Mouse (Mus musculus): Measurements from ENCODE around the gene Cd164l2. TPM values are rescaled to one million over a fixed set of nuclear protein-coding genes. Genes with fewer than 3 reads are reported as not detected.
A peak's percentile ranks its signal among the peaks of the same experiment; 100 is the strongest.

Cd164l2 gene
- total RNA-seq, 2 experiments from 2014 or later = not detected

DNA sequence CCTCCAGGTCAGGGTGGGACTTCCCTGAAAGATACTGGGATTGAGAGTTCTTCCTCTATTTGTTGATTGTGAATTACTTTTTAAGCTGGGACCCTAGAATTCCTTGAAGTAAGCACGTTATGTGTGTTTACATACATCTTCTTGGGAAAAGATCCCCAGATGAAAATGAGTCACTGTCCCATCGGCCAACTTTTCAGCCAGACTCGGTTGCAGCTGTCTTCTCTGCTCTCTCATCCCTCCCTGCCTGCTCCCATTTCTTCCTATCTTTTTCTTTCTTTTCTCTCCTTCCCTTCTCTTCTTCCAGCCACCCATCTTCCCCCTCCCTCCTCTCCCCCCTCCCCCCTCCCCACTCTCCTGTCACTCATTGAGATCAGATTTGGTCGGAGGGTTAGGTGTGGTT lies 16.9 kb upstream of the Cd164l2 start:
- no peak for DNase-seq

DNA sequence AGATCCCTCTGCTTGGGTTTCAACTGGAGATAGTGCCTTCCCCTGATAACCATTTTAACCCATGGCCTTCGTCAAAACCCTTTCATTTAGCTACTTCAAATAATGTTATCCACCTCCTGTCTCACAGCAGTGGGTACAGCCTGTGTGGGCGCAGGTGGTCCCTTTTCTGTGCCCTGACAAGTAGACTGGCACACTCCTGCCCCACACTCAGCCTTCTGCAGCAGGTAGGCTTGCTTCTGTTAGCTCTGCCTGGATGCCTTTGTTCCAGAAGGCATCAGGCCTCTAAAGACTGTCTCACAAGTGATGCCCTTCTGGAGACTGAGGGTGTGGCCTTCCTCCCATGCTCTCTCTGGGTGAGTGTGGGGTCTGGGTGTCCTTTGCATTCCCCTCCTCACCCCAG lies 15.8 kb upstream of the Cd164l2 start:
- no peak for DNase-seq

- DNase-seq = no peak
Measured at GRCm38 (mm10) chr4:133196852-133197251, 15.1 kb upstream of the Cd164l2 start.

DNA sequence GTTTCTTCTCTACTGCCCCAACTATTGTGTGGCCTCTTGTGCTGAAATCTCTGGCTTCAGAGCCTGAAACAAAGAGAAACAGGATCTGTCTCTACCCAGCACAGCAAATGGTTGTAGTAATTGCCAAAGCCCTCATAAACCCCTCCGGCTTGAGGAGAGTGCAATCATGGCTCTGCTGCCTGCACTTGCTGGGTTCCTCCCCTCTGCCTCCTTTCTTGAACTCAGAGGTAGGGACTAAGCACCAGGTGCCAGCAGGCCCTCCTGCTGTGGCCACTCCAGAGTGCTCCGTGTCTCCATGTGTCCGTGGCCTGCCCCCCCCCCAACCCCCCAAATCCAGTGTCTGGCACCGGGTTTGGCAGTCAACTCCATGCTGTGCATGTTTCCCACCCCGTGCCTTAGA lies 14.6 kb upstream of the Cd164l2 start:
- no peak for DNase-seq

DNA sequence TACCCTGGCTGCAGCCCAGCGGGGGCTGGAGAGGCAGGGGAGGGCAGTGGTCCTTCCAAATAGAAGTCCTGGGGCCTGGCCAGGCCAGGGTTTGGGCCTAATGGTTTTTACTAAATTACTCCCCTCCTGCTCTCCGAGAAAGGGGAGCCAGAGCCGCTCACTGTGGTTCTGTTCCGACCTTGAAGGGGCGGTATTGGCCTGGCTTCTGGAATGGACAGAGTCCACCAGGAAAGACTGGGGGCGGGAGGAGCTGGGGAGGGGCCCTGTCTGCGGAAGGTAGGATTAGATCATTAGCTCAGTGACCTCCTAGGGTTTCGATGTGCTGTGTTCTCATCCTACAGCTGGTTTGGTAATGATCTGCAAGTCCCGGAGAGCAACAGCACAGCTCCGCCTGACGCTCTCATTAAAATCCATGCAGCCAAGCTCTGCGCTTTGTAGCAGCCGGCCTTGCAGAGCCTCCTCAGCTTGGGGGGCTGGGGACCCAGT lies 14.1 kb upstream of the Cd164l2 start:
- DNase-seq = no peak

- DNase-seq = no peak
Measured at GRCm38 (mm10) chr4:133198337-133199180, 13.4 kb upstream of the Cd164l2 start.

- DNase-seq = no peak
Measured at GRCm38 (mm10) chr4:133199743-133200142, 12.2 kb upstream of the Cd164l2 start.

GRCm38 (mm10) chr4:133200343-133200742 lies 11.6 kb upstream of the Cd164l2 start:
- DNase-seq = peak; percentile 56 to 61

- DNase-seq = peak; percentile 76 to 83
Measured at GRCm38 (mm10) chr4:133201006-133201771, 10.7 kb upstream of the Cd164l2 start.

DNA sequence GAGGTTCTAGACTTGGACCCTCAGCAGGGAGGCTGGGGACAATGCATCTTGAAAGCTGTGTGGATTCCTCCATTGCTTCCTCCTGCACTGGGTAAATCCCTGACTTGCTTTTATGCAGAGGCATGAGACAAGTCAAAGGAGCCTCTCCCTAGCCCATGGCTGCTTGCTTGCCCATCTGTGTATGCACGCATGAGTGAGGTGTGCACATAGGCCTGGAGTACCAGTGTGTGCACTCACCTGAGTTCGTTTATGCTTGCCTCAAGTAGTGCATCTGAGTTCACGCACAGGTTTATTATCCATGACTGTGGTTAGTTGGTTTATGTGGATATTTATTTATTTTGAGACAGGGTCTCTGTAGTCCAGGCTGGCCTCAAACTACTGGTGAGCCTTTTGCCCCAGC lies 9.7 kb upstream of the Cd164l2 start:
- no peak for DNase-seq

DNA sequence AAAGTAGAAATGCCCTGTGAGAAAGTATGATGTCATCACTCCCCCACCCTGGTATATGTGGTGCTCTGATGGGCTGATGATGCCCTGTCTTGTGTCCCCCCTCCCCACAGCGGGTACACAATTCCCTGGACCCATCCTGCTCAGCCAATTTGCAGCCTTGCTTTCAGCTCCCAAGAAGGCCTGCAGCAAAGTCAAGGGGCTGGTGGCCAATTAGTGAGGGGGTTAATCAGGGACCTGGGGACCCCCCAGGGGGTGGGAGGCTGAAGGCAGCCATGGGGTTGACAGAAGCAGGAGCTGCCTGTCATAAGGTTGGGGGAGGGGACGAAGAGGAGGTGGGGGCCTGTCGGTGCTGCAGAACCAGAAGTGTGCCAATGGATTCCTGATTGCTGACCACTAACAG lies 8.3 kb upstream of the Cd164l2 start:
- DNase-seq = no peak

DNA sequence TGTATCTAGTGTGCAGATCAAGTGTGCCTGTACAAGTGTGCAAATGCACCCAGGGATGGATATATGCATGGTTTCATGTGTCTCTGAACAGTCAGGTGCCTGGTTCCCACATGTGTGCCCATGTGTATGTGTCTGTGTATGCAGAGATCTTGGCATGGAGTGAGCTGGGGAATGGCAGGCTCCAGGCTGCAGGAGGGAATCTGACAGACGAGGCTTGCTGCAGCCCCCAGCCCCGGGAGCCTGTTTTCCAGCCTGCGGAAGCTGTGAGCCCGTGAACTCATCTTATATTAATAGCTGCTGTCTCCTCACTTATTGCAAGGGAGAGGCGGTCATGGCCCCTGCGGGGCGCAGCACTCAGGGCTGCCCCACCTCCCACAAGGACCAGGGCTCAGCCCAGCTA lies 7.6 kb upstream of the Cd164l2 start:
- DNase-seq = no peak

DNA sequence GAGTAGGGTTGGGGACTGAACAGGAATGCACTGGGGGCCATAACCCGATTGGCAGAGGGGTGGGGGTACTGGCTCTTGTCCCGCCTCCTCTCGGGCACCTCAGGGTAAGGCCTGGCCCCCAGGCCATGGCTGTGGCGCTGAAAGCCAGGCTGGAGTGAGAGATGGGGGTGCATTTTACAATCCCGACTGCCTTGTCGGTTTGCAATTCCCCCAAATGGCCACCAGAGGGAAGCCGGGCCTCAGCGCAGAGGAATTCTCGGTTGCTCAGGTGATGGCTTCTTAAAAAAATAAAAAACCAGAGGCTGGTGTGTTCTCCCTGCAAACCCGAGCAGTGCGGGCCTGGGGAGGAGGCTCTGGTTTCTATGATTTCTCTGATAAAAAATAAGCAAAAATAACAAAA lies 2.6 kb upstream of the Cd164l2 start:
- DNase-seq = peak in 1 of 2 experiments; percentile 66

DNA sequence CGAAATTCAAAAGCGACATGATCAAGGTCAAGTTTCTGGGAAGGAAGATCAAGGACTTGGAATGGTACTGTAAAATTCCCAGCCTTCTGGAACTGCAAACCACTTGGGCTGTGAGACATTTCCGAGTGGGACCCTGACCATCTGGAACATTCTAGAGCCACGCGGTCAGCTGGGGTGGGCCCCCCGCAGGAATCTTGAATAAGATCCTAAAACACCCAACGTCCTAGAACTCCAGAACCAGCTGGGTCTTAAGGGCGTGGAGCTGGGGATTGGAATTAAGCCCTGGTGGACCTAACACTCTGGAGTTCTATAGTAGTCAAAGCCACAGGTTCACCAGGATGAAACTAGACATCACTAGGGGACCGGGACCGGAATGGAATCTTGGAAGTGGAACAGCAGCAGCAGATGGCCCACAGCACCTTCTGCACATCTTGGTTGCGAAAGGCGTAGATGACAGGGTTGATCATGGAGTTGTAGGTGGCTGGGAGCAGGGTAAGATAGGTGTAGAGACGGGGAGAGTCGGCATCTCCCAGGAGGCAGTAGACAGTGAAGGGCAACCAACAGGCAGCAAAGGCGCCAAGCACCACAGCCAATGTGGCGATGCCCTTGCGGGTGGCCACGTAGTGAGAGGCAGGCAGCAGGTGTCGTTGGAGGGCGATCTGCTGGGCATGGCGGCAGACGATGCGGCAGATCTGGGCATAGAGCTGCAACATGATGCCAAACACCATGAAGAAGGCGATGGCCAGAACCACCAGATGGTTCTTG lies 1.7 kb upstream of the Cd164l2 start:
- DNase-seq = no peak

GRCm38 (mm10) chr4:133210788-133211390 lies 1.0 kb upstream of the Cd164l2 start:
- DNase-seq = no peak

DNA sequence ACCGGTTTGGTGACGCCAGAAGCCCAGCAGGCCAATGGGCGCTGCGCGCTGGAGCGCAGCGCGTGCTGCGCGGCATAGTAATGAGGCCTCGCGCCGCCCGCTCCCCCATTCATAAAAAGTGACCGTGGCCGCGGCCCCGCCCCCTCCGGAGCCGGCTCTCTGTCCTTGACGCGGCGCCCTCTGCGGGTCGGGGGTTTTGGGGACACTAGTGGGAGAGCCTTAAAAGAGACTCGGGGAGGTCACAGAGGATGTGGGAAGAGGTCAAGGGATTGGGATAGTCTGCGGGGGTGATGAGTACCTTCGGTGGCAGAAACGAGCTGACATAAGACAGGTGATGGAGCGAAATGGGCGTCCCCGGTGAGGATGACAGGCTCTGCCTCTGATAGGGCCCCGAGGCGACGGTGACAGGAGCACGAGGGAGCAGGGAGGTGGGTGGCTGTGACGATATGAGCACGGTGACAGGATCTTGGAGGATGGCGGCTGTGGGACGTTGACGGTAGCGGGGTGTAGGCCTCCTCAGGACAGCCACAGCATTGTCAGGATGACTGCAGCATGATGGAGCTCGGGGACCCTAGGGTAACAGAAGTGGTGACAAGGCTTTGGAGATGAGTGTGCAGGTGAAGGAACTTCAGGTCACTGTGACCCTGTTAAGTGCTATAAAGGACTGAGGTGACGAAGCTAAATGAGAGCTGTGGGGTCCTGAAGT lies 784 bp downstream of the Cd164l2 start:
- peak; percentile 87 to 88 for DNase-seq

- no peak for DNase-seq
Measured at GRCm38 (mm10) chr4:133213268-133213590, 1.3 kb downstream of the Cd164l2 start.

GRCm38 (mm10) chr4:133213661-133214060 lies 1.7 kb downstream of the Cd164l2 start:
- DNase-seq = no peak

- peak in 1 of 2 experiments; percentile 78 for DNase-seq
Measured at GRCm38 (mm10) chr4:133217641-133218040, 5.7 kb downstream of the Cd164l2 start.

- no peak for DNase-seq
Measured at GRCm38 (mm10) chr4:133218745-133219144, 6.8 kb downstream of the Cd164l2 start.

GRCm38 (mm10) chr4:133220656-133221055 lies 8.7 kb downstream of the Cd164l2 start:
- no peak for DNase-seq

GRCm38 (mm10) chr4:133221701-133222100 lies 9.8 kb downstream of the Cd164l2 start:
- no peak for DNase-seq
